Mouse (Mus musculus): ENCODE results near the gene BC061212.
"Not testable (repeated sequence)": the region's sequence is repeated elsewhere in the genome, so short reads cannot be mapped to it uniquely, and the experiment has no call there.

GRCm38 (mm10) chr5:94076085-94076484 lies 5.7 kb upstream of the BC061212 start, which contains the start of gene Gm6351:
- not testable (repeated sequence) for TF ChIP-seq CTCF (IDR thresholded peaks at IDR 0.05; ENCODE audit: control insufficient read depth, insufficient read depth, insufficient read length); CEBPB (IDR thresholded peaks at IDR 0.05; ENCODE audit: low read depth)
